ENCODE assay signal across 19 mouse cellular contexts in the genomic region with DNA sequence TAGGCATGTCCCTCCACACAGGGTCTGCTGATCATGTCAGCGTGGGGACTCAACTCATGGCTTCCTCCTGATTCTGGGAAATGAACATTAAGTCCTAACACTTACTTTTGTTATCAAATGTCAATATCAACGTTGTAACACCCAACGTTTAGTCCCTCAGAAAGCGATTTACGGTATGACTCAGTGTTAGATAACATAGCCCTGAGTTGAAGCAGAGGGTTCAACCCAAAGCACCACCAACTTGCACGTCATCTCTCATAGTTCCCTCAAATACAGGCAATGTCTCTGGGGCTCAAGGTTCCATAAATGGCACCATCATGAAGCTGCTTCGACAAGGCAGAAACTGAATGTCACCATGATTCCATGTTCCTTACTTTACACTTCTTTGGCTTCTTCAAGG.
"Had no signal": no experiment of that assay in that cellular context is flagged by ENCODE, and none has a peak within 500 bp of the region (broad histone marks: within the 10 kb centered on the region; RNA-seq: fewer than 3 reads in every experiment).

No protein-coding gene starts in this region.

- H3K36me3 ChIP-seq: lung, embryonic 15.5 days; midbrain, embryonic 10.5 days; midbrain, embryonic 12.5 days; neural tube, embryonic 13.5 days; neural tube, embryonic 15.5 days; stomach, embryonic 15.5 days had no signal

- ATAC-seq: liver, postnatal 0 days; lung, postnatal 0 days; midbrain, embryonic 16.5 days had no signal

- H3K9ac ChIP-seq: liver, postnatal 0 days; lung, embryonic 15.5 days; midbrain, embryonic 12.5 days; neural tube, embryonic 13.5 days; neural tube, embryonic 15.5 days; stomach, embryonic 15.5 days had no signal

- H3K27ac ChIP-seq: lung, embryonic 15.5 days; midbrain, embryonic 10.5 days; midbrain, embryonic 12.5 days; neural tube, embryonic 13.5 days; neural tube, embryonic 15.5 days; stomach, embryonic 15.5 days; stomach, postnatal 0 days had no signal

- H3K4me3 ChIP-seq: lung, embryonic 15.5 days; midbrain, embryonic 10.5 days; midbrain, embryonic 12.5 days; myocyte; neural tube, embryonic 13.5 days; neural tube, embryonic 15.5 days; stomach, embryonic 15.5 days had no signal

- H3K4me1 ChIP-seq: lung, embryonic 15.5 days; midbrain, embryonic 12.5 days; neural tube, embryonic 13.5 days; neural tube, embryonic 15.5 days; stomach, embryonic 15.5 days had no signal

- DNase-seq: liver, postnatal 0 days; lung, adult 2 months; lung, postnatal 14 days; lung, postnatal 36 days; midbrain, embryonic 14.5 days; right cerebral cortex, postnatal 14 days; thymus, adult 2 months; thymus, postnatal 14 days; thymus, postnatal 36 days had no signal

- H3K27me3 ChIP-seq: lung, embryonic 15.5 days; midbrain, embryonic 12.5 days; neural tube, embryonic 13.5 days; neural tube, embryonic 15.5 days; stomach, embryonic 15.5 days had no signal

- H3K4me2 ChIP-seq: lung, embryonic 15.5 days; midbrain, embryonic 12.5 days; neural tube, embryonic 13.5 days; neural tube, embryonic 15.5 days; stomach, embryonic 15.5 days had no signal

- H3K9me3 ChIP-seq: lung, embryonic 15.5 days; midbrain, embryonic 10.5 days; midbrain, embryonic 12.5 days; neural tube, embryonic 13.5 days; neural tube, embryonic 15.5 days; stomach, embryonic 15.5 days had no signal
